Mouse (Mus musculus) G1E (cell line): ENCODE results near the gene Zfp638. TPM values are rescaled to one million over a fixed set of nuclear protein-coding genes. Genes with fewer than 3 reads are reported as not detected.

ENCODE experiments used
- ATAC-seq: 2 replicates; pipeline ENCODE4 v1.8.0; 2016; ENCODE audit warnings: mild to moderate bottlenecking; ENCODE audit not compliant: insufficient number of reproducible peaks, poor library complexity, low FRiP score, severe bottlenecking; ENCODE audit errors: extremely low read depth
- DNase-seq: peaks from one replicate; pipeline ENCODE4 v3.0.0; 2012; ENCODE audit warnings: low spot score
- H3K27me3 ChIP-seq: 2 replicates; pipeline ENCODE4 v1.6.1; 2012; ENCODE audit warnings: mild to moderate bottlenecking, low read length, inconsistent platforms; ENCODE audit not compliant: insufficient read depth
- H3K36me3 ChIP-seq: replicated peaks from 2 replicates; pipeline ENCODE3; 2012; ENCODE audit warnings: mild to moderate bottlenecking, inconsistent platforms
- H3K4me1 ChIP-seq: 2 replicates; pipeline ENCODE4 v1.6.1; 2012; ENCODE audit warnings: low read depth, low read length, inconsistent platforms, mixed read lengths; ENCODE audit not compliant: insufficient read depth
- H3K4me3 ChIP-seq: 2 replicates; pipeline ENCODE4 v1.5.1; 2012; ENCODE audit warnings: low read depth, mild to moderate bottlenecking, inconsistent platforms, low read length, moderate library complexity, mixed read lengths
- H3K9me3 ChIP-seq: replicated peaks from 2 replicates; pipeline ENCODE4 v1.6.1; 2012; ENCODE audit warnings: inconsistent platforms
- CTCF ChIP-seq: IDR thresholded peaks from 2 replicates; pipeline ENCODE4 v1.5.1; 2012; ENCODE audit warnings: low read depth, low read length, inconsistent platforms, mixed read lengths
- GATA1 ChIP-seq: IDR thresholded peaks from 2 replicates; pipeline ENCODE4 v1.6.1; 2012; ENCODE audit warnings: borderline replicate concordance, low read length, inconsistent platforms, mixed read lengths
- GATA2 ChIP-seq: IDR thresholded peaks from 2 replicates; pipeline ENCODE4 v1.6.1; 2012; ENCODE audit warnings: low read depth, low read length, inconsistent platforms, borderline replicate concordance
- POLR2AphosphoS5 ChIP-seq: IDR thresholded peaks from 2 replicates; pipeline ENCODE4 v1.6.1; 2012; ENCODE audit warnings: low read depth, low read length, inconsistent platforms; ENCODE audit not compliant: insufficient replicate concordance
- TAL1 ChIP-seq: conservative IDR thresholded peaks from 2 replicates; pipeline ENCODE4 v1.6.1; 2012; ENCODE audit warnings: low read depth, low read length, inconsistent platforms, mixed read lengths
- polyA plus RNA-seq: library from polyadenylated mRNA; stranded (reverse); fragments of >175 nt; gene quantifications from 2 replicates; pipeline ENCODE4 v1.2.3, GENCODE M21; 2012
- total RNA-seq, 2 experiments: library from RNA; stranded (forward) in 1 of 2; stranded (reverse) in 1 of 2; fragments of 200-1000 nt in 1 of 2; fragments of >200 nt in 1 of 2; fragmentation: Nextera tagmentation in 1 of 2; gene quantifications; 2 replicates each; pipeline ENCODE4 v1.2.3; 2014 to 2017

The Zfp638 gene
- total and polyA plus RNA-seq, 3 experiments: 5.3 to 181 (median 152) TPM

DNA sequence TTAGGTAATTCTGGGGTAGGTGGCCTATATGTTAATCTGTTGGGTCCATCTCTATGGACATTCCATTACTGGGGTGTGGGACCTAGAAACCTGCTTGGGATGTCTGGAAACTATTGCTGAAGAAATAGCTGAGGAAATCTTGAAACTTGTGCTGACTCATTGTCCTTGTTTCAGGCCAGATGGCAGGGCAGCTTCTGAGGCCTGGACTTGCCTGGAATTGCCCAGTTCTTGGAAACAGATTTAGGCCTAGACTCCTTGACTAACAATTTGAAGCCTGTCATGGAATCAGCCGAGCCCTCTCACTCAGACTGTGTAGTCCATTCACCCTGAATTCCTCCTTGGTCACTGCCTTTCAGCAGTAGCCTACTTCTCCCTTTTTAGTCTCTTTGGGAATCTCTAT lies 21.9 kb downstream of the Zfp638 start:
- no peak overlapping the region for H3K4me3 ChIP-seq
- TF ChIP-seq GATA2 (no peak), CTCF (no peak), GATA1 (no peak), TAL1 (no peak), POLR2AphosphoS5 (no peak)
- H3K36me3 ChIP-seq: no peaks in the 10 kb centered on the region
- H3K9me3 ChIP-seq: no peaks in the 10 kb centered on the region
- no peaks in the 10 kb centered on the region for H3K4me1 ChIP-seq
- H3K27me3 ChIP-seq: peaks cover 4% of the 10 kb centered on the region; the same call in 1 of the 2 replicates
- ATAC-seq (no peak), DNase-seq (no peak)

GRCm38 (mm10) chr6:83890281-83891015 lies 23.5 kb downstream of the Zfp638 start:
- no peaks in the 10 kb centered on the region for H3K36me3 ChIP-seq
- H3K9me3 ChIP-seq: no peaks in the 10 kb centered on the region
- H3K27me3 ChIP-seq: peaks cover 4% of the 10 kb centered on the region; the same call in 1 of the 2 replicates
- H3K4me1 ChIP-seq: no peaks in the 10 kb centered on the region
- H3K4me3 ChIP-seq: no peak overlapping the region
- no peak for TF ChIP-seq POLR2AphosphoS5
- no peak for TF ChIP-seq CTCF
- no peak for TF ChIP-seq GATA2
- no peak for TF ChIP-seq TAL1
- no peak for TF ChIP-seq GATA1
- ATAC-seq (no peak), DNase-seq (no peak)

GRCm38 (mm10) chr6:83891251-83891650 lies 24.3 kb downstream of the Zfp638 start:
- no peak for ATAC-seq
- Histone ChIP-seq H3K4me1 (no peaks in the 10 kb centered on the region), H3K9me3 (no peaks in the 10 kb centered on the region), H3K4me3 (no peak overlapping the region), H3K36me3 (no peaks in the 10 kb centered on the region), H3K27me3 (peaks cover 4% of the 10 kb centered on the region; the same call in 1 of the 2 replicates)
- TF ChIP-seq POLR2AphosphoS5: no peak
- no peak for TF ChIP-seq TAL1
- no peak for TF ChIP-seq CTCF
- TF ChIP-seq GATA1: no peak
- TF ChIP-seq GATA2: no peak
- DNase-seq: no peak

- ATAC-seq (no peak), DNase-seq (no peak)
- Histone ChIP-seq H3K4me1 (no peaks in the 10 kb centered on the region), H3K36me3 (no peaks in the 10 kb centered on the region), H3K4me3 (no peak overlapping the region), H3K27me3 (peaks cover 4% of the 10 kb centered on the region; the same call in 1 of the 2 replicates), H3K9me3 (no peaks in the 10 kb centered on the region)
- TF ChIP-seq CTCF: no peak
- TF ChIP-seq GATA1: no peak
- TF ChIP-seq TAL1: no peak
Observed at GRCm38 (mm10) chr6:83891687-83892086, 24.8 kb downstream of the Zfp638 start.

- TF ChIP-seq GATA1 (no peak), GATA2 (no peak), TAL1 (no peak), POLR2AphosphoS5 (no peak), CTCF (no peak)
- no peaks in the 10 kb centered on the region for H3K9me3 ChIP-seq
- DNase-seq (no peak), ATAC-seq (no peak)
- no peaks in the 10 kb centered on the region for H3K36me3 ChIP-seq
- H3K4me1 ChIP-seq: no peaks in the 10 kb centered on the region
- H3K4me3 ChIP-seq: no peak overlapping the region
- peaks cover 7% of the 10 kb centered on the region; the same call in 1 of the 2 replicates for H3K27me3 ChIP-seq
Observed at GRCm38 (mm10) chr6:83893086-83893485, 26.2 kb downstream of the Zfp638 start.

DNA sequence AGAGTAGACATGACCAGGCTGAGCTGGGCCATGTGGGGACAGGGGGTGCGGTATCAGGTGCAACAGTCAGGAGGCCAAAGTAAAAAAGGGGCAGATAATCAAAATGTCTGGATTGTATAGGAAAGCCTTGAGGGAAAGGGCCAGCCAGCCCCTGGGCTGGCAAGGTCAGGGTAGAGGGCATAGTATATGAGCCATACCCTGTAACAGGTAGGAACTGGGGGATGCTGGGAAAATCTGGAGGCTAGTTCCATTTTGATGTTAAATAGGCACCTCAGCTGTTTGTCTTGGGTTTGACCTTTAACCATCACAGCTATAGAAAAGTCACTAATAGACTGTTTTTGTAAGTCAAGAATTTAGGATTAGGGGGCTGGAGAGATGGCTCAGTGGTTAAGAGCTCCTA lies 26.7 kb downstream of the Zfp638 start:
- H3K4me1 ChIP-seq: no peaks in the 10 kb centered on the region
- peaks cover 7% of the 10 kb centered on the region; the same call in 1 of the 2 replicates for H3K27me3 ChIP-seq
- no peak overlapping the region for H3K4me3 ChIP-seq
- ATAC-seq (no peak), DNase-seq (no peak)
- no peak for TF ChIP-seq GATA2
- H3K36me3 ChIP-seq: no peaks in the 10 kb centered on the region
- no peaks in the 10 kb centered on the region for H3K9me3 ChIP-seq

GRCm38 (mm10) chr6:83899142-83899541 lies 32.2 kb downstream of the Zfp638 start:
- no peaks in the 10 kb centered on the region for H3K4me1 ChIP-seq
- ATAC-seq (no peak), DNase-seq (no peak)
- TF ChIP-seq GATA1 (no peak), GATA2 (no peak), POLR2AphosphoS5 (no peak), CTCF (no peak), TAL1 (no peak)
- peaks cover 15% of the 10 kb centered on the region for H3K27me3 ChIP-seq
- no peaks in the 10 kb centered on the region for H3K9me3 ChIP-seq
- no peak overlapping the region for H3K4me3 ChIP-seq
- H3K36me3 ChIP-seq: no peaks in the 10 kb centered on the region
